Mouse (Mus musculus) lung, embryonic 15.5 days (tissue): ENCODE data around the gene Arhgef1. TPM values are rescaled to one million over a fixed set of nuclear protein-coding genes. Genes with fewer than 3 reads are reported as not detected.
A peak's percentile ranks its signal among the peaks of the same experiment; 100 is the strongest.

ENCODE experiments used
- ATAC-seq: fragments of 200-750 bp; cut with Nextera tagmentation; 2 replicates; pipeline ENCODE4 v1.8.0; 2017; ENCODE audit warnings: moderate number of reproducible peaks, borderline replicate concordance; ENCODE audit not compliant: low FRiP score, low TSS enrichment; ENCODE audit errors: extremely low read depth
- H3K27ac ChIP-seq: fragments of 300-500 bp; sonication (generic); 2 replicates; pipeline ENCODE4 v1.5.1; 2015; ENCODE audit warnings: moderate library complexity, mild to moderate bottlenecking, inconsistent platforms
- H3K27me3 ChIP-seq: fragments of 300-500 bp; sonication (generic); 2 replicates; pipeline ENCODE4 v1.6.1; 2015; ENCODE audit warnings: inconsistent platforms
- H3K36me3 ChIP-seq: fragments of 300-500 bp; sonication (generic); 2 replicates; pipeline ENCODE4 v1.6.1; 2015; ENCODE audit warnings: inconsistent platforms
- H3K4me1 ChIP-seq: fragments of 300-500 bp; sonication (generic); 2 replicates; pipeline ENCODE4 v1.6.1; 2015; ENCODE audit warnings: inconsistent platforms
- H3K4me2 ChIP-seq: fragments of 300-500 bp; sonication (generic); 2 replicates; pipeline ENCODE4 v1.6.1; 2015; ENCODE audit warnings: inconsistent platforms, mild to moderate bottlenecking, moderate library complexity
- H3K4me3 ChIP-seq: fragments of 300-500 bp; sonication (generic); 2 replicates; pipeline ENCODE4 v1.5.1; 2015; ENCODE audit warnings: mild to moderate bottlenecking, inconsistent platforms
- H3K9ac ChIP-seq: fragments of 300-500 bp; sonication (generic); 2 replicates; pipeline ENCODE4 v1.6.1; 2015; ENCODE audit warnings: inconsistent platforms
- H3K9me3 ChIP-seq: fragments of 300-500 bp; sonication (generic); 2 replicates; pipeline ENCODE4 v1.6.1; 2016; ENCODE audit warnings: inconsistent platforms
- WGBS: fragments of 180-500 bp; shearing (Covaris S2); methylation state at CpG from one replicate; pipeline ENCODE4 v1.1.7; 2015; 5-methylcytosine and 5-hydroxymethylcytosine counted together
- polyA plus RNA-seq: library from polyadenylated mRNA; unstranded; fragments of >200 nt; fragmentation: Nextera tagmentation; extraction: Ambion mirVana; gene quantifications from 2 replicates; pipeline ENCODE4 v1.2.1, GENCODE M21; 2015

The Arhgef1 gene
- polyA plus RNA-seq, 1 experiment from 2014 or later = 128 TPM

DNA sequence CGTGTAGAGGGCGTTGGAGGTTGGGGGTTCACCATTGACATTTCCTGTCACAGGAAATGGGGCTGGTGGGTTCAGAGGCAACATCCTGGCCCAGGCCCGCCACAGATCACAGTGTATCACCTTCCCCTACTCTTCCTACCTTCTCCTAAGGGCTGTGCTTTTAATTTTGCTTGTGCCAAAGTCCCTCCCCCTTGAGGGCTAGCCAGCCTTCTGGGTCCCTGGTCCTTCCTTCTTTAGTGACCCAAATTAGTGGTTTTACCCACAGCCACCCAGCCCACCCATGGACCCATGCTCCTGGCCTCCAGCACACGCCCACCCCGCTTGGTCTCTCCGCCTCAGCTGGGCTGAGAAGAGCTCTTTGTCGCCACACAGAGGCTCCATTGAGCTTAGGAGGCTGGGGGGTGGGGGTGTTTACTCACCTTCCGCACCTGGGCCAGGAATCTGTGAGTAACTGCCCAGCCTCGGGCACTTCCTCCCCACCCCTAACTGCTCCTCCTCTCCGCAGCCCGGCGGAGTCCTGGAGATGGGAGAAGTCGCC, 4.6 kb downstream of the Arhgef1 start:
- 26% methylated on average over 13 of the region's 13 CpGs for WGBS
- H3K27ac ChIP-seq = peak overlapping the region; percentile 46
- H3K9ac ChIP-seq = no peak overlapping the region; the same call in 1 of the 2 replicates
- peaks cover 32% of the 10 kb centered on the region; the same call in 1 of the 2 replicates for H3K36me3 ChIP-seq
- H3K27me3 ChIP-seq = no peaks in the 10 kb centered on the region
- peak overlapping the region; percentile 16 for H3K4me3 ChIP-seq
- peaks cover 43% of the 10 kb centered on the region for H3K4me1 ChIP-seq
- H3K4me2 ChIP-seq = peak overlapping the region; percentile 41
- no peaks in the 10 kb centered on the region for H3K9me3 ChIP-seq
- ATAC-seq = no peak

DNA sequence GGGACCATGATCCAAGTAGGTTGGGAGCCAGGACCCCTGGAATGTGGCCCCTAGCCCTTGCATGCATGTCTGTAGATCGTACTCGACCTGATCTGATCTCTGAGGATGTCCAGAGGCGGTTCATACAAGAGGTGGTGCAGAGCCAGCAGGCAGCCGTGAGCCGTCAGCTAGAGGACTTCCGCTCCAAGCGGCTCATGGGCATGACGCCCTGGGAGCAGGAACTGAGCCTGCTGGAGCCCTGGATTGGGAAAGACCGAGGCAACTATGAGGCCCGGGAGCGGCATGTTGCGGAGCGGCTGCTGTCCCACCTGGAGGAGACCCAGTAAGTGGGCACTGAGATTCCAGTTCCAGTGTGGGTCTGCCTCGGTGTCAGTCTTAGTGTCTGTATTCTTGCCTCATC, 9.8 kb downstream of the Arhgef1 start:
- H3K4me1 ChIP-seq = peaks cover 6% of the 10 kb centered on the region
- H3K27me3 ChIP-seq = no peaks in the 10 kb centered on the region
- no peak overlapping the region for H3K27ac ChIP-seq
- H3K4me3 ChIP-seq = no peak overlapping the region
- ATAC-seq = no peak
- H3K9me3 ChIP-seq = no peaks in the 10 kb centered on the region
- 92% methylated on average over 14 of the region's 14 CpGs for WGBS
- H3K4me2 ChIP-seq = no peak overlapping the region
- H3K9ac ChIP-seq = no peak overlapping the region
- H3K36me3 ChIP-seq = peaks cover 55% of the 10 kb centered on the region

GRCm38 (mm10) chr7:24918763-24919323, 16.1 kb downstream of the Arhgef1 start:
- no peak overlapping the region for H3K4me3 ChIP-seq
- ATAC-seq = peak; percentile 49
- 88% methylated on average over 20 of the region's 20 CpGs for WGBS

DNA sequence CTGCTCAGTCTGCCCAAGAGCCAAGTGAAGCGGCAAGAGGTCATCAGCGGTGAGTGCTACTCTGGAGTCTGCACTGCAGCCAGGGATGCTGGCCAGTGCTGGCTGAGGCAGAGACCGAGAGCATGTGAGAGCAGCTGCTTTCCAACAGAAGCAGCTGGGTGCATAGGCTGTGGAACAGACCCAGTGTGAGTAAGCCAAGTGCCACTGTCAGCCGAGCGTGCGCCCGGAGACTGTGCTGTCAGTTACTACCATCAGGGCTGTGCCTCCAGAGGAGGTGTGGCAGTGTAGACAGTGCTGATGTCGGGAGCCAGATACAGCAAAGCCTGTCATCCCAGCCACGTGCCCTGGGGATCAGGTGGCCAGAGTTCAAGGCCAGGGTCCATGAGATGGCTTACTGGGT, 17.0 kb downstream of the Arhgef1 start:
- H3K4me3 ChIP-seq = no peak overlapping the region
- no peaks in the 10 kb centered on the region for H3K4me1 ChIP-seq
- WGBS = 85% methylated on average over 9 of the region's 9 CpGs
- no peaks in the 10 kb centered on the region for H3K9me3 ChIP-seq
- no peak overlapping the region for H3K4me2 ChIP-seq
- H3K9ac ChIP-seq = no peak overlapping the region
- no peaks in the 10 kb centered on the region for H3K27me3 ChIP-seq
- H3K36me3 ChIP-seq = peaks cover 78% of the 10 kb centered on the region
- no peak for ATAC-seq
- no peak overlapping the region for H3K27ac ChIP-seq

More at GRCm38 (mm10) chr7:24918763-24919323, 16.1 kb downstream of the Arhgef1 start:
- Histone ChIP-seq H3K4me1 (no peaks in the 10 kb centered on the region), H3K27me3 (no peaks in the 10 kb centered on the region), H3K9ac (no peak overlapping the region), H3K9me3 (no peaks in the 10 kb centered on the region), H3K27ac (no peak overlapping the region), H3K4me2 (no peak overlapping the region), H3K36me3 (peaks cover 69% of the 10 kb centered on the region)

GRCm38 (mm10) chr7:24930475-24930874, 27.8 kb downstream of the Arhgef1 start:
- Histone ChIP-seq H3K36me3 (peaks cover 14% of the 10 kb centered on the region), H3K27ac (no peak overlapping the region), H3K4me2 (no peak overlapping the region), H3K9me3 (no peaks in the 10 kb centered on the region), H3K9ac (no peak overlapping the region), H3K4me3 (no peak overlapping the region), H3K4me1 (no peaks in the 10 kb centered on the region), H3K27me3 (peaks cover 73% of the 10 kb centered on the region)
- ATAC-seq = no peak
- 38% methylated on average over 6 of the region's 6 CpGs for WGBS

DNA sequence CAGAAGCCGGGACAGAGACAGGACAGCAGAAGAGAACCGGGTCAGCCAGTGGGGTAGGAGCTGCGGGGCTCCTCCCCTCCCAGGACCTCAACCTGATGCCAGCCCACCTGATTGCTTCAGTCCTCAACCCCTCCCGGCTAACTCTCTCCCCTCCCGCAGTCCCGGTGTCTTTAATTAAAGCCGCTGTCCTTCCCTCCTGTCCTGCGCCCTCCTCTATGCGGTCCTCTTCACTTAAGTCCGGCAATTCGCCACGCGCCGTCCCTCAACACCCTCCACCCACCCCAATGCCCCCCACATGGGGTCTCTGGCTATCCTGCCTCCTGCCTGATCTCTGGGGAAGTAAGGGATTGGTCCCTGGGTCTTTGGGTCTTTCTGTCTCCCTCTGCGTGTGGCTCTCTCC, 28.9 kb downstream of the Arhgef1 start:
- Histone ChIP-seq H3K9ac (no peak overlapping the region), H3K4me3 (no peak overlapping the region), H3K4me1 (no peaks in the 10 kb centered on the region), H3K9me3 (no peaks in the 10 kb centered on the region), H3K36me3 (peaks cover 6% of the 10 kb centered on the region; the same call in 1 of the 2 replicates), H3K4me2 (no peak overlapping the region), H3K27ac (no peak overlapping the region), H3K27me3 (peaks cover 85% of the 10 kb centered on the region)
- ATAC-seq = no peak
- 2% methylated on average over 15 of the region's 15 CpGs for WGBS

- no peaks in the 10 kb centered on the region for H3K36me3 ChIP-seq
- H3K4me2 ChIP-seq = no peak overlapping the region
- H3K27me3 ChIP-seq = peaks cover 100% of the 10 kb centered on the region
- no peak overlapping the region for H3K9ac ChIP-seq
- peaks cover 7% of the 10 kb centered on the region for H3K4me1 ChIP-seq
- H3K9me3 ChIP-seq = no peaks in the 10 kb centered on the region
- ATAC-seq = no peak
- H3K27ac ChIP-seq = no peak overlapping the region
- WGBS = 8% methylated on average over 6 of the region's 6 CpGs
- H3K4me3 ChIP-seq = no peak overlapping the region
Observed at GRCm38 (mm10) chr7:24943641-24944040, 40.9 kb downstream of the Arhgef1 start.

GRCm38 (mm10) chr7:24944257-24944950, 41.7 kb downstream of the Arhgef1 start, which contains the start of gene Gm4881:
Gene Gm4881, minus strand, starts transcription at chr7:24944494.
- Histone ChIP-seq H3K36me3 (no peaks in the 10 kb centered on the region), H3K27me3 (peaks cover 100% of the 10 kb centered on the region), H3K4me3 (peak within 1 kb of the TSS; percentile 24), H3K27ac (no peak within 1 kb of the TSS), H3K4me1 (peaks cover 7% of the 10 kb centered on the region), H3K9me3 (no peaks in the 10 kb centered on the region), H3K4me2 (peak within 1 kb of the TSS; percentile 52), H3K9ac (no peak within 1 kb of the TSS)
- no peak for ATAC-seq
- under 1% methylated on average over 72 of the region's 72 CpGs for WGBS

GRCm38 (mm10) chr7:24947316-24948048, 44.8 kb downstream of the Arhgef1 start:
- Histone ChIP-seq H3K36me3 (no peaks in the 10 kb centered on the region), H3K9me3 (no peaks in the 10 kb centered on the region), H3K27ac (no peak overlapping the region), H3K27me3 (peaks cover 100% of the 10 kb centered on the region), H3K9ac (no peak overlapping the region), H3K4me3 (no peak overlapping the region), H3K4me1 (peaks cover 7% of the 10 kb centered on the region), H3K4me2 (no peak overlapping the region)
- 6% methylated on average over 7 of the region's 7 CpGs for WGBS
- no peak for ATAC-seq

DNA sequence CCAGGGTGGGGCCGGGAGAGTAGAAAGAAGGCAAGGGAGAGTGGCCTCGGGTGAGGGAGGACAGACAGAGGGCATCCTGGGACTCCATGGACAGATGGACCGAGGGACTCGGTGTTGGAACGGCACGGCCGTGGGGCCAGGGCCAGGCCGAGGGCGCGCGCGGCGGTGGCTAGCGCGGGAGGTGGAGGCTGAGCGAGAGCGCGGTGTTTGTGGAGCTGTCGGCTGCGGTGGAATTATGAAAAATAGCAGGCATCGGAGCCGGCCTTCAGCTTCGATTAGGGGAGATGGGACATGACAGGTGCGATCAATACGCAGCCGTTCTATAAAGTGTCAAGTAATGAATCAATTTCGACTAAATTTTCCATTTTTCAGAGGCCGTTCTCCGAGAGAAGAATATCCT, 46.1 kb downstream of the Arhgef1 start:
- Histone ChIP-seq H3K36me3 (no peaks in the 10 kb centered on the region), H3K9ac (no peak overlapping the region), H3K27ac (no peak overlapping the region), H3K4me2 (no peak overlapping the region), H3K9me3 (no peaks in the 10 kb centered on the region), H3K4me1 (peaks cover 7% of the 10 kb centered on the region), H3K4me3 (no peak overlapping the region), H3K27me3 (peaks cover 100% of the 10 kb centered on the region)
- WGBS = 4% methylated on average over 29 of the region's 29 CpGs
- ATAC-seq = no peak

GRCm38 (mm10) chr7:24949958-24950623, 47.4 kb downstream of the Arhgef1 start:
- ATAC-seq = peak; percentile 32; the same call in 1 of the 2 replicates
- Histone ChIP-seq H3K4me1 (peaks cover 6% of the 10 kb centered on the region), H3K36me3 (no peaks in the 10 kb centered on the region), H3K27me3 (peaks cover 100% of the 10 kb centered on the region), H3K9me3 (no peaks in the 10 kb centered on the region), H3K27ac (no peak overlapping the region), H3K4me2 (no peak overlapping the region), H3K4me3 (no peak overlapping the region), H3K9ac (no peak overlapping the region)
- under 1% methylated on average over 8 of the region's 8 CpGs for whole genome bisulfite sequencing
